ENCODE assay signal across 35 mouse cellular contexts in genomic region chr6:28075534-28075933, GRCm38 (mm10). TPM values are rescaled to one million over a fixed set of nuclear protein-coding genes. Genes with fewer than 3 reads are reported as not detected.
"Had no signal": no experiment of that assay in that cellular context is flagged by ENCODE, and none has a peak within 500 bp of the region (broad histone marks: within the 10 kb centered on the region; RNA-seq: fewer than 3 reads in every experiment).

No protein-coding gene starts in this region.

- H3K9ac ChIP-seq: heart, embryonic 12.5 days; heart, embryonic 13.5 days; heart, embryonic 15.5 days; hindbrain, embryonic 12.5 days; hindbrain, embryonic 13.5 days; hindbrain, embryonic 14.5 days; hindbrain, embryonic 15.5 days; intestine, embryonic 15.5 days; kidney, embryonic 15.5 days had no signal

- H3K4me1 ChIP-seq: heart, embryonic 10.5 days; heart, embryonic 12.5 days; heart, embryonic 13.5 days; heart, embryonic 15.5 days; hindbrain, embryonic 12.5 days; hindbrain, embryonic 13.5 days; hindbrain, embryonic 15.5 days; intestine, embryonic 15.5 days had no signal

- DNase-seq: heart, adult 2 months; heart, postnatal 10 days; heart, postnatal 14 days; heart, postnatal 36 days; heart, postnatal 4 days; kidney, adult 18-20 months; kidney, adult 2 months; kidney, adult 8-10 months; kidney, adult 9 months; kidney, postnatal 10 days; kidney, postnatal 14 days; kidney, postnatal 36 days; kidney, postnatal 4 days; layer of hippocampus, adult 9-11 months; layer of hippocampus, postnatal 36 days had no signal

- H3K4me2 ChIP-seq: heart, embryonic 11.5 days; heart, embryonic 12.5 days; heart, embryonic 13.5 days; heart, embryonic 15.5 days; hindbrain, embryonic 12.5 days; hindbrain, embryonic 13.5 days; hindbrain, embryonic 14.5 days; hindbrain, embryonic 15.5 days; intestine, embryonic 15.5 days; kidney, embryonic 15.5 days had no signal

- H3K9me3 ChIP-seq: heart, embryonic 10.5 days; heart, embryonic 12.5 days; heart, embryonic 13.5 days; heart, embryonic 15.5 days; hindbrain, embryonic 10.5 days; hindbrain, embryonic 12.5 days; hindbrain, embryonic 13.5 days; hindbrain, embryonic 15.5 days; intestine, embryonic 15.5 days; kidney, embryonic 15.5 days had no signal

- H3K27ac ChIP-seq: heart, adult 2 months; heart, embryonic 10.5 days; heart, embryonic 13.5 days; heart, embryonic 15.5 days; hindbrain, embryonic 10.5 days; hindbrain, embryonic 12.5 days; hindbrain, embryonic 13.5 days; hindbrain, embryonic 14.5 days; hindbrain, embryonic 15.5 days; hindbrain, postnatal 0 days; intestine, embryonic 15.5 days; kidney, embryonic 15.5 days; layer of hippocampus, adult 2 months; left cerebral cortex, adult 2 months had no signal

- H3K4me3 ChIP-seq: heart, adult 2 months; heart, embryonic 10.5 days; heart, embryonic 12.5 days; heart, embryonic 13.5 days; heart, embryonic 15.5 days; hindbrain, embryonic 10.5 days; hindbrain, embryonic 12.5 days; hindbrain, embryonic 13.5 days; hindbrain, embryonic 15.5 days; intestine, embryonic 15.5 days; kidney, embryonic 15.5 days; layer of hippocampus, adult 2 months; left cerebral cortex, adult 2 months had no signal

- ATAC-seq: hindbrain, embryonic 16.5 days; hindbrain, postnatal 0 days; inflammation-experienced regulatory T-cells, adult 6 months; intestine, embryonic 15.5 days; intestine, embryonic 16.5 days; intestine, postnatal 0 days had no signal

- H3K27me3 ChIP-seq: heart, embryonic 12.5 days; heart, embryonic 13.5 days; heart, embryonic 15.5 days; hindbrain, embryonic 12.5 days; hindbrain, embryonic 13.5 days; hindbrain, embryonic 15.5 days; intestine, embryonic 15.5 days; kidney, embryonic 15.5 days had no signal

- H3K36me3 ChIP-seq: heart, embryonic 10.5 days; heart, embryonic 12.5 days; heart, embryonic 13.5 days; heart, embryonic 15.5 days; hindbrain, embryonic 10.5 days; hindbrain, embryonic 12.5 days; hindbrain, embryonic 13.5 days; hindbrain, embryonic 15.5 days; intestine, embryonic 15.5 days; kidney, embryonic 15.5 days had no signal

RNA-seq across cellular contexts. Expression of gene Grm8, which starts 59.4 kb away (rescaled TPM):
- polyA plus RNA-seq: heart, adult 2 months; heart, postnatal 0 days; inflammation-experienced regulatory T-cells, adult 6 months; kidney, adult 2 months had no signal
